Mouse (Mus musculus): ENCODE data around the gene Kcnn4. TPM values are rescaled to one million over a fixed set of nuclear protein-coding genes. Genes with fewer than 3 reads are reported as not detected.

Gene Kcnn4
- polyA plus RNA-seq, 1 experiment from 2014 or later: 2.9 TPM

GRCm38 (mm10) chr7:24435305-24435704 is 65.2 kb downstream of the Kcnn4 start:
- Histone ChIP-seq H3K36me3 (no peaks in the 10 kb centered on the region), H3K4me1 (replicated peaks) (no peaks in the 10 kb centered on the region), H3K9ac (no peak overlapping the region), H3K4me2 (no peak overlapping the region), H3K27me3 (no peaks in the 10 kb centered on the region), H3K4me3 (no peak overlapping the region), H3K9me3 (no peaks in the 10 kb centered on the region), H3K27ac (replicated peaks) (no peak overlapping the region)
- 85% methylated on average over 5 of the region's 5 CpGs for WGBS
- ATAC-seq (ENCODE audit: low FRiP score, low read depth): no peak

Small RNAs within 50 kb of the gene (microRNA-seq; reads per million reads assigned to microRNA genes)
- not detected for gene Gm27592

Other genes starting within 250 kb of the Kcnn4 start
- 23.3 and 25.2 TPM in 2 replicates for gene Zfp235, start 236.1 kb upstream of the Kcnn4 start, polyA plus RNA-seq (2015; fragmentation: Nextera tagmentation; extraction: Ambion mirVana)
- gene Zfp114, start 195.2 kb upstream of the Kcnn4 start, polyA plus RNA-seq (2015; fragmentation: Nextera tagmentation; extraction: Ambion mirVana): 5.0 and 5.7 TPM in 2 replicates
- gene Zfp111, start 158.8 kb upstream of the Kcnn4 start, polyA plus RNA-seq (2015; fragmentation: Nextera tagmentation; extraction: Ambion mirVana): 5.2 and 5.9 TPM in 2 replicates
- 4.4 and 4.5 TPM in 2 replicates for gene Zfp109, start 132.7 kb upstream of the Kcnn4 start, polyA plus RNA-seq (2015; fragmentation: Nextera tagmentation; extraction: Ambion mirVana)
- gene Zfp108, start 115.5 kb upstream of the Kcnn4 start, polyA plus RNA-seq (2015; fragmentation: Nextera tagmentation; extraction: Ambion mirVana): 7.0 and 7.5 TPM in 2 replicates
- gene Zfp93, start 99.8 kb upstream of the Kcnn4 start, polyA plus RNA-seq (2015; fragmentation: Nextera tagmentation; extraction: Ambion mirVana): 6.2 and 8.2 TPM in 2 replicates
- 39.5 and 42.3 TPM in 2 replicates for gene Zfp61, start 69.0 kb upstream of the Kcnn4 start, polyA plus RNA-seq (2015; fragmentation: Nextera tagmentation; extraction: Ambion mirVana)
- gene Zfp94, start 53.6 kb upstream of the Kcnn4 start, polyA plus RNA-seq (2015; fragmentation: Nextera tagmentation; extraction: Ambion mirVana): 19.5 and 20.3 TPM in 2 replicates
- 0.23 and 0.38 TPM in 2 replicates for gene Tescl, start 36.3 kb upstream of the Kcnn4 start, polyA plus RNA-seq (2015; fragmentation: Nextera tagmentation; extraction: Ambion mirVana)
- gene Lypd5, start 21.1 kb upstream of the Kcnn4 start, polyA plus RNA-seq (2015; fragmentation: Nextera tagmentation; extraction: Ambion mirVana): not detected in 2 replicates
- 32.8 and 42.5 TPM in 2 replicates for gene Smg9, start 29.4 kb downstream of the Kcnn4 start, polyA plus RNA-seq (2015; fragmentation: Nextera tagmentation; extraction: Ambion mirVana)
- not detected in 2 replicates for gene Irgc1, start 82.0 kb downstream of the Kcnn4 start, polyA plus RNA-seq (2015; fragmentation: Nextera tagmentation; extraction: Ambion mirVana)
- gene Plaur, start 92.2 kb downstream of the Kcnn4 start, polyA plus RNA-seq (2015; fragmentation: Nextera tagmentation; extraction: Ambion mirVana): 1.3 and 1.5 TPM in 2 replicates
- 77.9 and 80.4 TPM in 2 replicates for gene Cadm4, start 111.8 kb downstream of the Kcnn4 start, polyA plus RNA-seq (2015; fragmentation: Nextera tagmentation; extraction: Ambion mirVana)
- gene Zfp428, start 136.7 kb downstream of the Kcnn4 start, polyA plus RNA-seq (2015; fragmentation: Nextera tagmentation; extraction: Ambion mirVana): 281 and 307 TPM in 2 replicates
- gene AC161166.1, start 142.2 kb downstream of the Kcnn4 start, polyA plus RNA-seq (2015; fragmentation: Nextera tagmentation; extraction: Ambion mirVana): 1.00 and 1.5 TPM in 2 replicates
- gene Irgq, start 160.4 kb downstream of the Kcnn4 start, polyA plus RNA-seq (2015; fragmentation: Nextera tagmentation; extraction: Ambion mirVana): 28.5 and 28.7 TPM in 2 replicates
- gene Pinlyp, start 175.9 kb downstream of the Kcnn4 start, polyA plus RNA-seq (2015; fragmentation: Nextera tagmentation; extraction: Ambion mirVana): 0.25 TPM in 1 of 2 replicates, not detected in the other
- gene Xrcc1, start 176.0 kb downstream of the Kcnn4 start, polyA plus RNA-seq (2015; fragmentation: Nextera tagmentation; extraction: Ambion mirVana): 66.2 and 72.1 TPM in 2 replicates
- 27.4 and 27.5 TPM in 2 replicates for gene Ethe1, start 217.3 kb downstream of the Kcnn4 start, polyA plus RNA-seq (2015; fragmentation: Nextera tagmentation; extraction: Ambion mirVana)
- 14.8 and 19.7 TPM in 2 replicates for gene Zfp575, start 217.4 kb downstream of the Kcnn4 start, polyA plus RNA-seq (2015; fragmentation: Nextera tagmentation; extraction: Ambion mirVana)
- gene Phldb3, start 240.5 kb downstream of the Kcnn4 start, polyA plus RNA-seq (2015; fragmentation: Nextera tagmentation; extraction: Ambion mirVana): not detected in 2 replicates